Mouse (Mus musculus) thymus, postnatal 0 days (tissue): ENCODE measurements around the gene A530084C06Rik. TPM values are rescaled to one million over a fixed set of nuclear protein-coding genes. Genes with fewer than 3 reads are reported as not detected.

Experiments
- DNase-seq: peaks from one replicate; pipeline ENCODE4 v3.0.0-alpha.2; 2015; ENCODE audit warnings: low spot score
- polyA plus RNA-seq: library from polyadenylated mRNA; unstranded; fragments of >200 nt; fragmentation: Nextera tagmentation; extraction: Ambion mirVana; gene quantifications from 2 replicates; pipeline ENCODE4 v1.2.1, GENCODE M21; 2015

Gene A530084C06Rik
- polyA plus RNA-seq, 1 experiment from 2014 or later, result not detected

- no peak for DNase-seq
These were observed 12.3 kb downstream of the A530084C06Rik start for GRCm38 (mm10) chr13:31546784-31547183.

GRCm38 (mm10) chr13:31543021-31543420, 16.1 kb downstream of the A530084C06Rik start:
- no peak for DNase-seq

GRCm38 (mm10) chr13:31534726-31535125, 24.4 kb downstream of the A530084C06Rik start:
- no peak for DNase-seq

- no peak for DNase-seq
These were observed 27.5 kb downstream of the A530084C06Rik start for GRCm38 (mm10) chr13:31531651-31532061.

- no peak for DNase-seq
These were observed 27.9 kb downstream of the A530084C06Rik start for GRCm38 (mm10) chr13:31531186-31531585.

GRCm38 (mm10) chr13:31524976-31525375, 34.2 kb downstream of the A530084C06Rik start:
- DNase-seq, result no peak

GRCm38 (mm10) chr13:31518971-31519370, 40.2 kb downstream of the A530084C06Rik start:
- DNase-seq, result no peak

GRCm38 (mm10) chr13:31518411-31518886, 40.7 kb downstream of the A530084C06Rik start:
- DNase-seq, result no peak

GRCm38 (mm10) chr13:31515261-31515660, 43.9 kb downstream of the A530084C06Rik start:
- DNase-seq, result no peak

- DNase-seq, result no peak
These were observed 52.5 kb downstream of the A530084C06Rik start for GRCm38 (mm10) chr13:31506494-31507167.

Other genes with a start within 250 kb of the A530084C06Rik start
- 0.15 and 0.21 TPM in 2 replicates for gene Foxq1, start 3.2 kb downstream of the A530084C06Rik start, polyA plus RNA-seq
- gene Foxf2, start 66.5 kb upstream of the A530084C06Rik start, polyA plus RNA-seq, result not detected in 2 replicates
- 0.75 TPM in 2 replicates for gene Foxc1, start 247.3 kb upstream of the A530084C06Rik start, polyA plus RNA-seq